Mouse (Mus musculus) cerebellum, adult 11 months (tissue): ENCODE results near the gene Slc6a18.
A peak's percentile ranks its signal among the peaks of the same experiment; 100 is the strongest.
"Not testable (repeated sequence)": the region's sequence is repeated elsewhere in the genome, so short reads cannot be mapped to it uniquely, and the experiment has no call there.

Experiments
- DNase-seq: peaks from one replicate; pipeline ENCODE4 v3.0.0; 2022

Gene Slc6a18

DNA sequence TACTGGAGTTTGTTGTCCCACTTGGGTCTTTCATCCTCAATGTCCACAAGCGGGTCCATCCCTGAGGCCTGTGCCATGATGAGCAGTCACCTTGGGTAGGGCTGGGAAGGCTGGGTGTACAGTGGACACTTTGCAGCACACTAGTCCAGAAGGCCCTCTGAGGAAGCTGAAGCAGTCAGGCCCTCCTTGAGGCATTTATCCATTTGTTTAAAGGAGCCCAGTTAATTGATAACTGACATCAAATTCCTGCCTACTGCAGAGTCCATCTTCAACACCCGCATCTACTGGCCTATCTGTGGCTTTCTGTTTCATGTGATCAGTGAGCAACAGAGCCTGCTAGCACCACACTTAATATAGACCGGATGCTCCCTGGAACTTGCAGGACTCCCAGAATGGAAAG is at the start of gene Slc6a18:
Gene Slc6a18 (minus strand): TSS at position 171 of the 400 bp plus-strand sequence.
- DNase-seq: no peak

DNA sequence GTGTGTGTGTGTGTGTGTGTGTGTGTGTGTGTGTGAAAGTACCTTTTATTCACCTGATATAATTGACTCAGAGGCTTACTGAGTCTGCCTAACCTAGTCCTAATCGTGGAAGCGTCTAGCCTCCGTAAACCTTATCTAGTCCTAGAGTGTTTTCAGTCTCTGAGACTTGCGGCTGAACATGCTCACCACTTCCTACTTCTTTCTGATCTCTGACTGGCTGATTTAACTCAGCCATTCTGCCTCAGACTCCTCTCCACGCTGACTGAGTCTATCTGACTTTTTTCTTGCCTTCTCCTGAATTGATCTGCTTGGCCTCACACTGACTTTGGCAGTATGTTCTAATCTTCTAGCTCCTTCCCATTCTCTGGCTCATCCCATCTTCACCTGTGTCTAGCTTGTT is 47.5 kb upstream of the Slc6a18 start:
- no peak for DNase-seq

DNA sequence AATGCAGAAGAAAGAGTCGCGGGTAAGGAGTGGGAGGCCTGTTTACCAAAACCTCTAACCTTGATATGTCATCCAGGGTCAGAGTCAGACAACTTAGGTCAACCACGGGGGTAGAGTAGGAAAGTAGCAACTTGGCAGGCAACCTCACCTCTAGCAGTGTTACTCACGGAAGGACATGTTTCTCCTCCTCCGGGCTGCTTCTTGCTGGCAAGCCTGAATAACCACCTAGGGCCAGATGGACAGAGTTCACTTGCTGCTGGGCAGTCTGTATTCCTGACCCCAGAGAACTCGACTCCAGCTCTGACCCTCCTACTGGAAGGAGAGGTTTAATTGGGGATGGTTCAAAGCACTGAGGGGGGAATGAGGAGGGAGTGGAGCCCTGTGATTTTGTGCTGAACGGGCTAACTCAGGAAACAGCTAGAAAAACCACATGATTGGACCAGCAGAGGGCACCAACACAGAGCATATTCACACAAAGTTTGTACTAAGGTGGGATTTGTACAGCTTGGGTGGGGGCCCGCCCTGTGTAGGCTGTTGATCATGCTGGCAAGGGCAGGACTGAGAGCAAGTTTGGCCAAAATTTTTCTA is 45.4 kb upstream of the Slc6a18 start:
- DNase-seq: no peak

DNA sequence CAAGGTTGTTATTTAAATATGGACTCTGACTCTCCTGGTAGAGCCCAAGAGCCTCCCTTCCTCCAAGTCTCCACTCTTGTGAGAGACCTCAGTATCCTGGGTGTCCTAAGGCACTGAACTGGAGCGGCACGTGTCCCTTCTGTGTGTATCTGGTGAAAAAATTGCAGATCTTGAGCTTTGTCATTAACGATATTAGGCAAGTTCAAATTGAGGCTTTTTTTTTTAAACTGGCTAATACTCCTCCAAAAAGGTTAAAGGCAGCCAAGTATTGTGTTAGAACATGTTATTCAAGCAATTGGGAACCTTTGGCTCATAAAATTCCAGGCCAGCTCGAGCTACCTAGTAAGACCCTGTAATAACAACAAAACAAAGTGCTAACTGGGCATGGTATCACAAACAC is 42.4 kb upstream of the Slc6a18 start:
- DNase-seq: no peak

DNA sequence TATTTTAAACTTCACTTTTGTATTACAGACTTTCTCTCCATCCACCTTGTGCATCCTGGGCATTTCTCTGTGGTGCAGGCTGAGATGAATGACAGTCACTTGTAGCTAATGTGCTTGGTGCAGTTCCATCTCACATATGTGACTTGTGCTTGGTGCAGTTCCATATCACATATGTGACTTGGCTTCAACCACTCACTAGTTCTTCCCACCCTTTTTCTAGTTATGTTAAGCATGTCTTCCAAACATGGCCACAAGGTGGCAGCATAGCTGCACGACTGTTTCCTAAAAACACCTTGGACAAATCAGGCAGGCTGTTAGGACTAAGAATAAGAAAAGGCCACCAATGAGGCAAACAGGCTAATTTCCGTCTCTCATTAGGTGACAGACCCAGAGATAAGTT is 40.4 kb upstream of the Slc6a18 start:
- peak; percentile 51 for DNase-seq

- no peak for DNase-seq
Measured at GRCm38 (mm10) chr13:73714020-73714419, 36.2 kb upstream of the Slc6a18 start.

- no peak for DNase-seq
Measured at GRCm38 (mm10) chr13:73713204-73713603, 35.4 kb upstream of the Slc6a18 start.

- no peak for DNase-seq
Measured at GRCm38 (mm10) chr13:73712228-73712627, 34.4 kb upstream of the Slc6a18 start.

DNA sequence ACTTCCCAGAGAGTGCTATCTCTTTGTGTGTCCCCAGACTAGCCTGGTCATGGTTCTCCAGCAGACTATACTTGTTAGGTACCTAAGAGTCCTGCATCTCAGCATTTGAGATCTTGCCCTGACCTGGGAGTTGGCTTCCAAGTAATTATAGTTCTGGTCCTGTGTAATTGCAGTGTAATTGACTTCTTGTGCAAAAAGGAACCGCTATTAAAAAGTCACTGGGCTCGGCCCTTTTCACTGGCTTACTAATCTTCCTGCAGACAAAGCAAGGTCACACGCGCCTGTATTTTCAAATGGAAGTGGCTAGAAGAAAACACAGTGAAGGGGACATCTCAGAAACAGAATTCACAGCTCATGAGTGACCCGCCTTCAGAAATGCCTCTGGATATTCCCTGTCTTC is 34.0 kb upstream of the Slc6a18 start:
- no peak for DNase-seq

GRCm38 (mm10) chr13:73711221-73711620 is 33.4 kb upstream of the Slc6a18 start:
- DNase-seq: no peak

DNA sequence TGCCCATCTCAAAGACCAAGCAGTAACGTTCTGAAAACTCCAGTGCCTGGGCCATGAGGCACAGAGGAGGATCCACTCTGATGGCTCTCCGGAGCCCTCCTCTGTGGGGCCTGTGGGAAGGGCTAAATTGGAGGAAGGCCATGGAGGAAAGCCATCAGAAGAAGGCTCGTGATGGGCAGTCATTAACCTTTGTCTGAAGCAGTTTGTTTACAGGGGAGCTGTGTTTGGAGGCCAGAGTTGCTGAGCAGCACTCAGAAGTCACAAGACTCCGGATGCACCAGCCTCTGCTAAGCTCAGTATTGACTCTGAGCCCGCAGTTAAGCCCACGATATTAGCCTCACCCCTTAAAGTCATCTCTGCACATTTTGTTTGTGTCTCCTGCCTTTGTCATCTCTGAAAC is 31.7 kb upstream of the Slc6a18 start:
- DNase-seq: no peak

GRCm38 (mm10) chr13:73704694-73705325 is 27.0 kb upstream of the Slc6a18 start, which contains the start of gene Slc6a19:
TSS of gene Slc6a19 (minus strand) at chr13:73704865.
- no peak for DNase-seq

GRCm38 (mm10) chr13:73703486-73703885 is 25.7 kb upstream of the Slc6a18 start:
- DNase-seq: not testable (repeated sequence)

GRCm38 (mm10) chr13:73702776-73703175 is 25.0 kb upstream of the Slc6a18 start:
- no peak for DNase-seq

- DNase-seq: no peak
Measured at GRCm38 (mm10) chr13:73701161-73701883, 23.5 kb upstream of the Slc6a18 start.

DNA sequence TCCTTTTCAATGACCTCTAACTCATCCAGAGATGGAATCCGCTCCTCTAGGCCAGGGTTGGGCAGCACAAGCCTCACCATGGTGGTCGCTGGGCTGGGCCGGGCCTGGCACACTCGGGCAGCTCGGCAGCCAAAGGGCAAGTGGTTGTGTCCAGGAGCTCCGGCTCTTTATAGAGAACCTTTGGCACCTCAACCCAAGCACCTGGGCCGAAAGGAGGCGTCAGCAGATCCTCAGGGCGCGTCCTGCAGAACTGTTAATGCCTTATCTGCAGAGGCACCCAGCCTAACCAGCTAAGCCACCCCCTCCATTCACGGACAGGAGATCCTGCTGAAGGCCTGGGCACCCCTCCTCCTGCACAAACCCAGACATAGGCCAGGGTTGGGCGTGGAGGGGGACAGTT is 22.7 kb upstream of the Slc6a18 start:
- no peak for DNase-seq

DNA sequence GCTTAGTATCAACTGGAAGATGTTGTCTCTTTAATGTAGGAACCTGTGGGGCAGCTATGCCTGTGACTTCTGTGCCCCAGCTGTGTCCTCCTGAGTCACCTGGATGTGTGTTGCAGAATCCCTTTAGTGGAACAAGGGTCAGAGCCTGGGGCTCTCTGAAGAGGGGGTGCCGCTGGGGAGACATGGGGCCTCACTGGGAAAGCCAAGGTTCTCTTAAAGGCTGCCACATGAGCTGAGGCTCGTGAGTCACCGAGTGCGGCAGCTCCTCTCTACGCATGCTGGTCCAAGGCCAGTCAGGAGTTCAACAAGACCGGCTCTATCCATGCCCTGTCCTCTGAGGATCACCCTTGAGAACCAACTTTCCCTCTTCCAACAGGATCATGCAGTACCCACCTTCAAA is 21.9 kb upstream of the Slc6a18 start:
- DNase-seq: no peak

- DNase-seq: no peak
Measured at GRCm38 (mm10) chr13:73696529-73696928, 18.7 kb upstream of the Slc6a18 start.

DNA sequence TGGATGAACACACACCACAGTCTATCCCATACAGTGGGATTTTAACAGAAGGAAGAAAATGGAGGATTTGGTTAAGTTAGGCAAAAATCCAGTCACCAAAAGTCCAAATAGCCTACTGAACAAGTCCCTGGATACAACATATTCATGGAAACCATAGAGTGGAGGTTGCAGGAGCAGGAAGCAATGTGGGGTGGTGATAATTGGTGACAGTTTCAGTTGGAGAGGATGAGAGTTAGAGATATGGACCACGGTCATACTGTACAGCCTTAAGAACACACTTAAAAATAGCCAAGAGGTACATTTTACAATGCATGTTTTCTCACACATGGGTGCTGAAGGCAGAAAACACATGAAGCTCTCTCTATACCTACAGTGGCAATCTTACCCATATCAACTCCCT is 17.1 kb upstream of the Slc6a18 start:
- DNase-seq: no peak

DNA sequence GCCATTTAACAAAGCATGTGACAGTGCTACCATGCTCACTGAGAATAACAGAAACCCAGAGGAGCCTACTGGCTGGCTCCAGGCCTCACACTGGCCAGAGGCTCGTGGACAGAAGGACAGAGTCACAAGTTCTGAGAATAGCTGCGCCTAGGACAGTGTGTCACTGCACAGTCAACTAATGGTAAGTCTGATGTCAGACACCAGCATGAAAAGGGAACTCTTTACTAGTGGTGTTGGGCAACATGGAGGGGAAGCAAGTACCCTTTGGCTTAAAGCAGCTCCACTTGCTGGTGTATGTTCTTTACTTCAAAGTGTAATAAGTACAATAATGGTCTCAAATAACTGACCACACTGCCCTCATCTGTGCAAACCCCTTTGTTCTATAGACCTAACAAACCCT is 15.5 kb upstream of the Slc6a18 start:
- no peak for DNase-seq

DNA sequence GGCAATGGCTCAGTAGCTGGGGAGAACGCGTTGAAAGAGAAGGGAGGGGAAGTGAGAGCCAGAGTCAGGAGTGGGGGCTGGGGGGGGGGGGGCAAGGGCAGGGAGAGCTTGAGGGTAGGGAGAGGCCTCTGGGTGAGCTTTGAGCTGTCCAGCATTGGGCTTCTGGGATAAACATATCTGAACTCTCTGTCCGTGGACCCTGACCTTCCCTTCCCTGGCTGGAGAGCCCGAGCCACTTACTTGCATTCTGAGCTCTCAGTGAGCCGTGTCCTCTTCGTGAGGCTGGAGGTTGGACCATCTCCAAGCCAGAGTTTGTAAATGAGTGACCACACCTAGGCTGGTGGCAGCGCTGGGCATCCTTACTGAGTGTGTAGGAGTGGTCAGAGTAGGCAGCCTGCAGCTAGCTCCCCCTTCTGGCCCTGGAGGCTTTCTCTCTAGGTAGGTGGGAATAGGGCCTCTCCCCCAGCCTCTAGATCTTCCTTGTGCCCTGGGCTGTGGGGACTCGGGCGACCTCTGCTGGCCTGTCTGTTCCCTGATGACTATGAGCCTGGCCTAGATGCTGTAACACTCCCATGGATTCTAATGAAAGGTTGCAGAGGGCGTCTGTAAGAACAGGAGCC is 14.5 kb upstream of the Slc6a18 start:
- peak; percentile 12 for DNase-seq

- DNase-seq: no peak
Measured at GRCm38 (mm10) chr13:73688934-73689333, 11.1 kb upstream of the Slc6a18 start.

DNA sequence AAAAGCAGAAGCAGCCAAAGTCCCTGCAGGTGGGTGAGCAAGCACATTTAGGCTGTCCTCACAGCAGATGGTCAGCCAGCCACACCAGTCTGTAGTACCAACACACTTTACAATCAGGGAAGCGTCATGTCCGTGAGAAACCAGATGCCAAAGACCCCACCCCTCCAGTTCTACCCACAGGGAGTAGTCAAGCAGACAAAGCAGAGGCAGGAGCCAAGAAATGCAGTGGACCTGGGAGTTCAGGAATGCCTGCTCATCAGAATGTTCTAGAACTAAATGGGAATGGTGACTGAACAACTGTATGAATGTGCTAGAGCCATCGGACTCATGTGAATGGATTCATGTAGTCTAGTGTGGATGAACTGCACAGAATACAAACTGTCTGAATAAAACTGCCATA is 9.8 kb upstream of the Slc6a18 start:
- DNase-seq: no peak

- DNase-seq: no peak
Measured at GRCm38 (mm10) chr13:73685502-73685901, 7.7 kb upstream of the Slc6a18 start.
